Mouse (Mus musculus) urinary bladder, adult 2 months (tissue): ENCODE measurements at regions not wholly inside any gene's neighbourhood (a gene's known extent, or its start where the extent isn't known, plus 50 kb on each side); places are given as distances from the start of the nearest gene placed in this dataset.
"Not testable (repeated sequence)": the region's sequence is repeated elsewhere in the genome, so short reads cannot be mapped to it uniquely, and the experiment has no call there.

Experiments used
- DNase-seq: peaks from one replicate; pipeline ENCODE4 v3.0.0; 2022; ENCODE audit warnings: low spot score

DNA sequence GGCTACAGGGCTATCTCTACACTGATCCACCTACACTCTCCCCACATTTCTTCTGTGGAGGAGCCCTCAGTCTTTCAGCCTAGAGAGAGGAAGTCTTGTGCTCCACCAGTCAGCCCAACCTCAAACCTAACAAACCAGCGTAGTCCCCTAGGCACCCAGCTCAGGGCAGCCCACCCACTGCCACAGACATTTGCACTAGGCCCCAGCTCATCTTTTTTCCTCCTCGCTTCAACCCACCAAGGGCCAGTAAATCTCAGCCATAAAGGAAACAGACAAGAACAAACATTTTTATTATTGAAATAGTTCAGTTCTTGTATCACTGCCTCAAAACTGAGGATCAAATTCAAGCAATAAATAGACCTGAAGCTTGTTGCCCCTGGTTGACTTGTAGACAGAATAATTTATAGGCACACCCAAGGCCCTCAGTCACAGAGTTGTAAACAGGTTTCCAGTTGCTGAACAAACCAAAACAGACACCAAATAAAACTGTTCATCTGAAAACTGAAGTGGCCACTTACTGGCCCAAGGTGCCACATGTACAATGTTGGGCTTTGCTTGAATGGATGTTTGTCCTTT, 58.0 kb upstream of the Cdyl start:
- no peak for DNase-seq

- no peak for DNase-seq
These were observed 56.6 kb upstream of the Cdyl start for GRCm38 (mm10) chr13:35603080-35603479.

DNA sequence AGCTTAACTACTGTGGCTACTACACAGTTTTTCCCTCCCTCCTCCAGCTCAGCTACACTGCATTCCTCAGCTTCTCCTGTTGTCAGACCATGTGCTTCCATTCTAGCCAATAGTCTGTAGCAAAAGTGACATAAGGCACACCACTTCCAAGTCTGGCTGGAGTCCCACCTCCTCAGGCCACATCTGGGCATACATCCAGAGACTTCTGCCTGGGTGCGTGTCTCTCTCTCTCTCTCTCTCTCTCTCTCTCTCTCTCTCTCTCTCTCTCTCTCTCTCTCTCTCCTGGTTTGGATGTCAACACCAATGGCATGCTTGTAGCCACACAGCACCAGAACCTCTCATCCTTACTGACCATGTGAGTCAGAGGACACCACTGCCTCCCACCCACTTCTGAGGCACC, 55.6 kb upstream of the Cdyl start:
- no peak for DNase-seq

DNA sequence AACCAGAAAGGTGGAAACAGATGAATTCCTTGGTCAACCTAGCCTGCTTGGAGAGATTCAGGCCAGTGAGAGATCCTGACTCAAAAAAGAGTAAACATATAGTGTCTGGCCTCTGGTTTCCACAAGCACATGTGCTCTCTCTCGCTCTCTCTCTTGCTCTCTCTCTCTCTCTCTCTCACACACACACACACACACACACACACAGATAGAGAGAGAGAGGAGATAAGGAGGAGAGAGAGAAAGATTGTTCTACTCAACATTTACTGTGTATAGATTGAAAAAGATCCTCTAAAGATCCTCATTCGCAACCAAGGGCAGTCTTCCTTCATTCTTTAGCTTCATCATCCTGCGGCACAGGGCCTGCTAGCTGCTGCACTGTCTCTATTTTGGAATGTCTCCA, 54.9 kb upstream of the Cdyl start:
- DNase-seq: no peak

DNA sequence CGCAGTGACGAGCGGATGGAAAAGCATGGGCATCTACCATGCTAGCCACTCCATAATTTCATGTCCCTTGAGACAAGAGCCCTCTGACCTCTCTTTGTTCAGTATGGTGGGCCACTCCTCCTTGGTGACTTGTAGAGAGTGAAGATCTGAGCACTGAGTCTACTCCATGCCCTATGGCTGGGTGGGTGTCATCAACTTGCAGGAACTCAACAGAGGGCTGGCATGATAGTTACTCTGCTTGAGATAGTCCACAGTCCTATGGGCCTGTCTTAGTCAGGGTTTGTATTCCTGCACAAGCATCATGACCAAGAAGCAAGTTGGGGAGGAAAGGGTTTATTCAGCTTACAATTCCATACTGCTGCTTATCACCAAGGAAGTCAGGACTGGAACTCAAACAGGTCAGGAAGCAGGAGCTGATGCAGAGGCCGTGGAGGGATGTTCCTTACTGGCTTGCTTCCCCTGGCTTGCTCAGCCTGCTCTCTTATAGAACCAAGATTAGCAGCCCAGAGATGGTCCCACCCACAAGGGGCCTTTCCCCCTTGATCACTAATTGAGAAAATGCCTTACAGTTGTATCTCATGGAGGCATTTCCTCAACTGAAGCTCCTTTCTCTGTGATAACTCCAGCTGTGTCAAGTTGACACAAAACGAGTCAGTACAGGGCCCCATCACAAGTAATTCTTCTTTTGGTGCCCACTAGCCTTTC, 52.6 kb upstream of the Cdyl start:
- not testable (repeated sequence) for DNase-seq

DNA sequence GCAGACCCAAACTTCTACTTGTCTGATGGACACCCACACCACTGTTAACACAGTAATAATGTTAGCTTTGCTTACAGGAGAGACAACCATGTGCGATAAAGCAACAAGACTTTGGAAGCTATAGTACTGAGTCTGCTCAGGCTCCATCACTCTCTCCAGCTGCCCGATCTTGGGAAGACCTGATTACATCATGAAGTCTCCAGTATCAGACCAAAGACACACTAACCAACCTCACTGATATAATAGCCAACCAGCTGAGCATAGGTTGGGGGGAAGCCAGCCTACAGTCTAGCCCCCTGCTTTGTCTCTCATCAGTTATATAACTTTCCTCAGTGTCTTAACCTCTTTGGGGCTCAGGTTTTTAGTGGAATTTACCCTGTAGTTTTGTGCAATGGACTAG, 51.9 kb upstream of the Cdyl start:
- DNase-seq: no peak
